Mouse (Mus musculus) heart, postnatal 14 days (tissue): ENCODE measurements around the gene Atp1a2. TPM values are rescaled to one million over a fixed set of nuclear protein-coding genes. Genes with fewer than 3 reads are reported as not detected.

ENCODE experiments used
- total RNA-seq, 2 experiments: library from RNA; stranded (reverse); gene quantifications; 2 replicates each; pipeline ENCODE4 v1.2.3; 2021

The Atp1a2 gene
- total RNA-seq, 2 experiments from 2014 or later = 448 to 458 TPM

Other genes with a start within 250 kb of the Atp1a2 start
- not detected for gene Nhlh1, start 240.5 kb downstream of the Atp1a2 start, total RNA-seq
- 100 to 1,000 TPM; 118 to 124 TPM for gene Copa, start 215.5 kb downstream of the Atp1a2 start, total RNA-seq
- gene Ncstn, start 215.3 kb downstream of the Atp1a2 start, total RNA-seq = 10 to 100 TPM; 54.9 to 59.5 TPM
- 100 to 1,000 TPM; 122 to 124 TPM for gene Pex19, start 171.3 kb downstream of the Atp1a2 start, total RNA-seq
- 100 to 1,000 TPM; 117 to 122 TPM for gene Dcaf8, start 150.0 kb downstream of the Atp1a2 start, total RNA-seq
- 10 to 100 TPM; 71.1 to 77.7 TPM for gene Pea15a, start 91.3 kb downstream of the Atp1a2 start, total RNA-seq
- gene Casq1, start 78.2 kb downstream of the Atp1a2 start, total RNA-seq = 10 to 100 TPM; 10.1 to 12.9 TPM
- not detected for gene Atp1a4, start 39.6 kb downstream of the Atp1a2 start, total RNA-seq
- gene Igsf8, start 36.4 kb downstream of the Atp1a2 start, total RNA-seq = 10 to 100 TPM; 13.8 to 16.3 TPM
- gene Kcnj9, start 31.3 kb upstream of the Atp1a2 start, total RNA-seq = not detected
- under 1 TPM; 0.10 to 0.22 TPM for gene Kcnj10, start 43.1 kb upstream of the Atp1a2 start, total RNA-seq
- gene Pigm, start 78.5 kb upstream of the Atp1a2 start, total RNA-seq = 1 to 10 TPM; 6.4 to 7.1 TPM
- 1 to 10 TPM in 1 of 2 experiments, under 1 TPM in 1; 0.98 to 1.1 TPM for gene Slamf9, start 177.3 kb upstream of the Atp1a2 start, total RNA-seq
- gene Igsf9, start 183.7 kb upstream of the Atp1a2 start, total RNA-seq = under 1 TPM; 0.49 to 0.76 TPM
- gene Tagln2, start 202.0 kb upstream of the Atp1a2 start, total RNA-seq = 100 to 1,000 TPM; 110 to 117 TPM
- gene Cfap45, start 222.7 kb upstream of the Atp1a2 start, total RNA-seq = 1 to 10 TPM in 1 of 2 experiments, under 1 TPM in 1; 0.63 to 2.0 TPM